Mouse (Mus musculus) layer of hippocampus, postnatal 10 days (tissue): ENCODE results near the gene Nxnl1. TPM values are rescaled to one million over a fixed set of nuclear protein-coding genes. Genes with fewer than 3 reads are reported as not detected.

Experiments used
- DNase-seq, 2 experiments: peaks; one replicate each; pipeline ENCODE4 v3.0.0; 2021; ENCODE audit warnings: low spot score in 2 of 2
- total RNA-seq, 2 experiments: library from RNA; stranded (reverse); gene quantifications; 2 replicates each; pipeline ENCODE4 v1.2.3; 2021

The Nxnl1 gene
- total RNA-seq, 2 experiments from 2014 or later = not detected

GRCm38 (mm10) chr8:71519037-71519825 is 47.2 kb downstream of the Nxnl1 start:
- peak; percentile 61 to 62 for DNase-seq

- DNase-seq = no peak
Observed at GRCm38 (mm10) chr8:71516786-71517185, 49.6 kb downstream of the Nxnl1 start.

GRCm38 (mm10) chr8:71515043-71515442 is 51.4 kb downstream of the Nxnl1 start:
- DNase-seq = no peak

- no peak for DNase-seq
Observed at GRCm38 (mm10) chr8:71513018-71513754, 53.2 kb downstream of the Nxnl1 start.

- no peak for DNase-seq
Observed at GRCm38 (mm10) chr8:71511644-71512043, 54.8 kb downstream of the Nxnl1 start, which contains the start of gene Plvap. Gene Plvap, minus strand, starts transcription at chr8:71511752.

Other genes with a start within 250 kb of the Nxnl1 start
- 100 to 1,000 TPM in 1 of 2 experiments, 10 to 100 TPM in 1; 97.9 to 108 TPM for gene Use1, start 199.8 kb downstream of the Nxnl1 start, total RNA-seq
- gene Ocel1, start 195.3 kb downstream of the Nxnl1 start, total RNA-seq = 10 to 100 TPM; 17.2 to 17.6 TPM
- gene Nr2f6, start 184.6 kb downstream of the Nxnl1 start, total RNA-seq = 10 to 100 TPM; 32.2 to 32.5 TPM
- 1 to 10 TPM; 6.7 to 7.3 TPM for gene Ushbp1, start 170.8 kb downstream of the Nxnl1 start, total RNA-seq
- 10 to 100 TPM; 78.7 to 82.2 TPM for gene Babam1, start 169.7 kb downstream of the Nxnl1 start, total RNA-seq
- gene Ankle1, start 160.6 kb downstream of the Nxnl1 start, total RNA-seq = 1 to 10 TPM; 2.2 to 2.7 TPM
- gene Abhd8, start 102.9 kb downstream of the Nxnl1 start, total RNA-seq = 100 to 1,000 TPM; 145 to 159 TPM
- gene Mrpl34, start 101.6 kb downstream of the Nxnl1 start, total RNA-seq = 10 to 100 TPM; 59.5 to 69.2 TPM
- gene Dda1, start 97.4 kb downstream of the Nxnl1 start, total RNA-seq = 100 to 1,000 TPM; 128 to 130 TPM
- gene Ano8, start 80.6 kb downstream of the Nxnl1 start, total RNA-seq = 10 to 100 TPM; 64.3 to 71.5 TPM
- gene Gtpbp3, start 78.5 kb downstream of the Nxnl1 start, total RNA-seq = 10 to 100 TPM; 26.4 to 29.4 TPM
- gene Plvap, start 54.8 kb downstream of the Nxnl1 start, total RNA-seq = 1 to 10 TPM; 8.1 to 9.2 TPM
- gene Ccdc194, start 40.9 kb downstream of the Nxnl1 start, total RNA-seq = not detected
- gene Bst2, start 29.1 kb downstream of the Nxnl1 start, total RNA-seq = 1 to 10 TPM; 4.1 to 4.8 TPM
- 10 to 100 TPM; 36.9 to 40.7 TPM for gene Mvb12a, start 23.7 kb downstream of the Nxnl1 start, total RNA-seq
- gene Tmem221, start 7.7 kb downstream of the Nxnl1 start, total RNA-seq = not detected
- gene Slc27a1, start 2.3 kb upstream of the Nxnl1 start, total RNA-seq = 10 to 100 TPM; 76.8 to 92.7 TPM
- 10 to 100 TPM; 75.1 to 81.0 TPM for gene Pgls, start 25.6 kb upstream of the Nxnl1 start, total RNA-seq
- 1 to 10 TPM; 4.6 to 5.8 TPM for gene Fam129c, start 31.0 kb upstream of the Nxnl1 start, total RNA-seq
- 10 to 100 TPM; 65.8 to 77.0 TPM for gene Colgalt1, start 44.4 kb upstream of the Nxnl1 start, total RNA-seq
- 100 to 1,000 TPM; 242 to 246 TPM for gene Unc13a, start 105.2 kb upstream of the Nxnl1 start, total RNA-seq
- 1 to 10 TPM; 7.7 to 7.8 TPM for gene Jak3, start 109.7 kb upstream of the Nxnl1 start, total RNA-seq
- 1 to 10 TPM; 2.3 to 2.4 TPM for gene Insl3, start 122.6 kb upstream of the Nxnl1 start, total RNA-seq
- under 1 TPM; 0.42 to 0.64 TPM for gene B3gnt3, start 135.2 kb upstream of the Nxnl1 start, total RNA-seq
- 100 to 1,000 TPM; 111 to 119 TPM for gene Fcho1, start 159.1 kb upstream of the Nxnl1 start, total RNA-seq